Mouse (Mus musculus): ENCODE measurements around the gene Ly9. TPM values are rescaled to one million over a fixed set of nuclear protein-coding genes. Genes with fewer than 3 reads are reported as not detected.

Gene Ly9
- polyA plus RNA-seq, 1 experiment from 2014 or later = not detected

GRCm38 (mm10) chr1:171637101-171637500, 29.9 kb upstream of the Ly9 start:
- no peak overlapping the region for H3K4me3 ChIP-seq (ENCODE audit: low read depth, low read length)
- H3K27ac ChIP-seq (replicated peaks; ENCODE audit: low read depth, low read length) = no peak overlapping the region
- H3K4me1 ChIP-seq (ENCODE audit: control insufficient read depth, insufficient read depth, low read length) = no peaks in the 10 kb centered on the region
- H3K9me3 ChIP-seq (replicated peaks; ENCODE audit: control insufficient read depth, low read length) = no peaks in the 10 kb centered on the region
- DNase-seq (ENCODE audit: low spot score) (no peak), ATAC-seq (replicated peaks; ENCODE audit: insufficient number of reproducible peaks, low FRiP score, low TSS enrichment, low read depth) (no peak)
- no peak overlapping the region for H3K4me2 ChIP-seq (ENCODE audit: low read depth, low read length)
- no peak overlapping the region for H3K9ac ChIP-seq (replicated peaks; ENCODE audit: low read length)
- H3K36me3 ChIP-seq (replicated peaks; ENCODE audit: control insufficient read depth, insufficient read depth, low read depth, low read length) = no peaks in the 10 kb centered on the region
- no peaks in the 10 kb centered on the region for H3K27me3 ChIP-seq (ENCODE audit: control insufficient read depth, insufficient read depth, low read length)
- 84% methylated on average over 8 of the region's 8 CpGs for WGBS

- no peak for DNase-seq (ENCODE audit: low spot score)
- Histone ChIP-seq H3K9ac (replicated peaks; ENCODE audit: low read length) (no peak overlapping the region), H3K4me2 (ENCODE audit: low read depth, low read length) (no peak overlapping the region), H3K27me3 (ENCODE audit: control insufficient read depth, insufficient read depth, low read length) (no peaks in the 10 kb centered on the region), H3K4me3 (ENCODE audit: low read depth, low read length) (no peak overlapping the region), H3K4me1 (ENCODE audit: control insufficient read depth, insufficient read depth, low read length) (no peaks in the 10 kb centered on the region), H3K9me3 (replicated peaks; ENCODE audit: control insufficient read depth, low read length) (no peaks in the 10 kb centered on the region), H3K27ac (replicated peaks; ENCODE audit: low read depth, low read length) (no peak overlapping the region), H3K36me3 (replicated peaks; ENCODE audit: control insufficient read depth, insufficient read depth, low read depth, low read length) (no peaks in the 10 kb centered on the region)
- ATAC-seq (replicated peaks; ENCODE audit: insufficient number of reproducible peaks, low FRiP score, low TSS enrichment, low read depth) = no peak
- WGBS = 50% methylated on average over 6 of the region's 6 CpGs
Measured at GRCm38 (mm10) chr1:171635696-171636095, 28.5 kb upstream of the Ly9 start.

GRCm38 (mm10) chr1:171631447-171631846, 24.2 kb upstream of the Ly9 start:
- Histone ChIP-seq H3K9me3 (replicated peaks; ENCODE audit: control insufficient read depth, low read length) (no peaks in the 10 kb centered on the region), H3K4me3 (ENCODE audit: low read depth, low read length) (no peak overlapping the region), H3K36me3 (replicated peaks; ENCODE audit: control insufficient read depth, insufficient read depth, low read depth, low read length) (no peaks in the 10 kb centered on the region), H3K4me2 (ENCODE audit: low read depth, low read length) (no peak overlapping the region), H3K4me1 (ENCODE audit: control insufficient read depth, insufficient read depth, low read length) (no peaks in the 10 kb centered on the region), H3K9ac (replicated peaks; ENCODE audit: low read length) (no peak overlapping the region), H3K27me3 (ENCODE audit: control insufficient read depth, insufficient read depth, low read length) (no peaks in the 10 kb centered on the region), H3K27ac (replicated peaks; ENCODE audit: low read depth, low read length) (no peak overlapping the region)
- ATAC-seq (replicated peaks; ENCODE audit: insufficient number of reproducible peaks, low FRiP score, low TSS enrichment, low read depth) = no peak
- no peak for DNase-seq (ENCODE audit: low spot score)
- 81% methylated on average over 2 of the region's 2 CpGs for WGBS

DNA sequence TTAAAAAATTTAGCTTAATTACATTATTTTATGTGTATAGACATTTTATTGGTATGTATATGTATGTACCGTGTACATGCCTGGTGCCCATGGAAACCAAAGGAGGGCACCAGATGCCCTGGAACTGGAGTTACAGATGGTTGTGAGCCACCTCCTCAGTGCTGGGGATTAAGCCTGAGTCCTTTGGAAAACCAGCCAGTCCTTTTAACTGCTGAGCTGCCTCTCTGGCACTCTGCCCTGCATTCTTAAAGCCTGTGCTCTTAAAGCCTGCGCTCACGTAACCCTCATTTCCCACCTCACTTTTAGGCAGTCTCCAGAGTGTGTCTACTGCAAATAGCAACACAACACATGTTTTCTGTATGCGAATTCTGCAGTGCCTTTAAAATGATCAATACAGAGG, 23.7 kb upstream of the Ly9 start:
- DNase-seq (ENCODE audit: low spot score) (no peak), ATAC-seq (replicated peaks; ENCODE audit: insufficient number of reproducible peaks, low FRiP score, low TSS enrichment, low read depth) (no peak)
- Histone ChIP-seq H3K27ac (replicated peaks; ENCODE audit: low read depth, low read length) (no peak overlapping the region), H3K36me3 (replicated peaks; ENCODE audit: control insufficient read depth, insufficient read depth, low read depth, low read length) (no peaks in the 10 kb centered on the region), H3K4me2 (ENCODE audit: low read depth, low read length) (no peak overlapping the region), H3K27me3 (ENCODE audit: control insufficient read depth, insufficient read depth, low read length) (no peaks in the 10 kb centered on the region), H3K4me3 (ENCODE audit: low read depth, low read length) (no peak overlapping the region), H3K4me1 (ENCODE audit: control insufficient read depth, insufficient read depth, low read length) (no peaks in the 10 kb centered on the region), H3K9me3 (replicated peaks; ENCODE audit: control insufficient read depth, low read length) (no peaks in the 10 kb centered on the region), H3K9ac (replicated peaks; ENCODE audit: low read length) (no peak overlapping the region)
- WGBS = 88% methylated on average over 4 of the region's 4 CpGs

GRCm38 (mm10) chr1:171630041-171630440, 22.8 kb upstream of the Ly9 start:
- 86% methylated on average over 7 of the region's 7 CpGs for WGBS
- no peaks in the 10 kb centered on the region for H3K36me3 ChIP-seq (replicated peaks; ENCODE audit: control insufficient read depth, insufficient read depth, low read depth, low read length)
- H3K27ac ChIP-seq (replicated peaks; ENCODE audit: low read depth, low read length) = no peak overlapping the region
- ATAC-seq (replicated peaks; ENCODE audit: insufficient number of reproducible peaks, low FRiP score, low TSS enrichment, low read depth) (no peak), DNase-seq (ENCODE audit: low spot score) (no peak)
- H3K4me1 ChIP-seq (ENCODE audit: control insufficient read depth, insufficient read depth, low read length) = no peaks in the 10 kb centered on the region
- H3K4me3 ChIP-seq (ENCODE audit: low read depth, low read length) = no peak overlapping the region
- H3K4me2 ChIP-seq (ENCODE audit: low read depth, low read length) = no peak overlapping the region
- H3K9ac ChIP-seq (replicated peaks; ENCODE audit: low read length) = no peak overlapping the region
- H3K9me3 ChIP-seq (replicated peaks; ENCODE audit: control insufficient read depth, low read length) = no peaks in the 10 kb centered on the region
- H3K27me3 ChIP-seq (ENCODE audit: control insufficient read depth, insufficient read depth, low read length) = no peaks in the 10 kb centered on the region

- Histone ChIP-seq H3K4me2 (ENCODE audit: low read depth, low read length) (no peak overlapping the region), H3K4me3 (ENCODE audit: low read depth, low read length) (no peak overlapping the region), H3K27me3 (ENCODE audit: control insufficient read depth, insufficient read depth, low read length) (no peaks in the 10 kb centered on the region), H3K4me1 (ENCODE audit: control insufficient read depth, insufficient read depth, low read length) (no peaks in the 10 kb centered on the region), H3K36me3 (replicated peaks; ENCODE audit: control insufficient read depth, insufficient read depth, low read depth, low read length) (no peaks in the 10 kb centered on the region), H3K9ac (replicated peaks; ENCODE audit: low read length) (no peak overlapping the region), H3K27ac (replicated peaks; ENCODE audit: low read depth, low read length) (no peak overlapping the region), H3K9me3 (replicated peaks; ENCODE audit: control insufficient read depth, low read length) (no peaks in the 10 kb centered on the region)
- no peak for ATAC-seq (replicated peaks; ENCODE audit: insufficient number of reproducible peaks, low FRiP score, low TSS enrichment, low read depth)
- DNase-seq (ENCODE audit: low spot score) = no peak
- WGBS = 80% methylated on average over 6 of the region's 6 CpGs
Measured at GRCm38 (mm10) chr1:171629168-171629567, 22.0 kb upstream of the Ly9 start.

DNA sequence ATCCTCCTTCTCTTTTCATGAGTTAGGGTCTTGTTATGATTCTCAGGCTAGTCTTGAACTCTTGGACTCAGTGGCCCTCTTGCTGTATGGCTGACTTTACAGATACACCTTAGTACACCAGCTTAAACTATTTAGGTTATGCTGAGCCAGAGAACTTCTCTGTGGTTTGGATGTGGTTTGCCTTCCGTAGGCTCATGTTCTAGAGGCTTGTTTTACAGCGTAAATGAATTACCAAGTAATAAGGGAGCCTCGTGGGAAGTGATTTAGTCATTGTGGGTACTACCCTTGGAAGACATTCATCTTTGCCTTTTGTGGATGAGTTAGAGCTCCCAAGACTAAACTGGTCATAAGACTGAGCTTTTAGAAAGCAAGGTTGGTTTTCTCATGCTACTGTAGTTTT, 20.6 kb upstream of the Ly9 start:
- 84% methylated on average over 3 of the region's 3 CpGs for WGBS
- Histone ChIP-seq H3K4me2 (ENCODE audit: low read depth, low read length) (no peak overlapping the region), H3K27me3 (ENCODE audit: control insufficient read depth, insufficient read depth, low read length) (no peaks in the 10 kb centered on the region), H3K9me3 (replicated peaks; ENCODE audit: control insufficient read depth, low read length) (no peaks in the 10 kb centered on the region), H3K9ac (replicated peaks; ENCODE audit: low read length) (no peak overlapping the region), H3K4me3 (ENCODE audit: low read depth, low read length) (no peak overlapping the region), H3K27ac (replicated peaks; ENCODE audit: low read depth, low read length) (no peak overlapping the region), H3K4me1 (ENCODE audit: control insufficient read depth, insufficient read depth, low read length) (no peaks in the 10 kb centered on the region), H3K36me3 (replicated peaks; ENCODE audit: control insufficient read depth, insufficient read depth, low read depth, low read length) (no peaks in the 10 kb centered on the region)
- ATAC-seq (replicated peaks; ENCODE audit: insufficient number of reproducible peaks, low FRiP score, low TSS enrichment, low read depth) = no peak
- no peak for DNase-seq (ENCODE audit: low spot score)

- Histone ChIP-seq H3K9ac (replicated peaks; ENCODE audit: low read length) (no peak overlapping the region), H3K4me2 (ENCODE audit: low read depth, low read length) (no peak overlapping the region), H3K9me3 (replicated peaks; ENCODE audit: control insufficient read depth, low read length) (no peaks in the 10 kb centered on the region), H3K4me1 (ENCODE audit: control insufficient read depth, insufficient read depth, low read length) (no peaks in the 10 kb centered on the region), H3K27ac (replicated peaks; ENCODE audit: low read depth, low read length) (no peak overlapping the region), H3K27me3 (ENCODE audit: control insufficient read depth, insufficient read depth, low read length) (no peaks in the 10 kb centered on the region), H3K36me3 (replicated peaks; ENCODE audit: control insufficient read depth, insufficient read depth, low read depth, low read length) (no peaks in the 10 kb centered on the region), H3K4me3 (ENCODE audit: low read depth, low read length) (no peak overlapping the region)
- DNase-seq (ENCODE audit: low spot score) = no peak
- 86% methylated on average over 6 of the region's 6 CpGs for WGBS
- no peak for ATAC-seq (replicated peaks; ENCODE audit: insufficient number of reproducible peaks, low FRiP score, low TSS enrichment, low read depth)
Measured at GRCm38 (mm10) chr1:171620091-171620490, 12.9 kb upstream of the Ly9 start.
